Mouse (Mus musculus) ES-Bruce4 (cell line): ENCODE results near the gene Mrgpre.

Experiments used
- CTCF ChIP-seq: IDR thresholded peaks from one replicate; pipeline ENCODE4 v1.8.1; 2011; ENCODE audit warnings: low read depth, low read length
- EP300 ChIP-seq: IDR thresholded peaks from 2 replicates; pipeline ENCODE4 v1.6.1; 2011; ENCODE audit warnings: low read depth, low read length; ENCODE audit not compliant: insufficient read depth
- POLR2A ChIP-seq: IDR thresholded peaks from one replicate; pipeline ENCODE4 v1.8.1; 2011; ENCODE audit warnings: low read length; ENCODE audit not compliant: insufficient read depth

GRCm38 (mm10) chr7:143819201-143819600 is 34.9 kb upstream of the Mrgpre start:
- TF ChIP-seq CTCF (no peak), EP300 (no peak), POLR2A (no peak)
